Mouse (Mus musculus) erythroblast, embryonic 14.5 days (primary cell): ENCODE results near the gene Zfp974.
"Not testable (repeated sequence)": the region's sequence is repeated elsewhere in the genome, so short reads cannot be mapped to it uniquely, and the experiment has no call there.

Source experiments
- GATA1 ChIP-seq: IDR thresholded peaks from 2 replicates; pipeline ENCODE4 v1.6.1; 2012; ENCODE audit warnings: low read length, inconsistent platforms, mixed read lengths
- TAL1 ChIP-seq: IDR thresholded peaks from 3 replicates; pipeline ENCODE4 v1.6.1; 2012; ENCODE audit warnings: low read length, inconsistent platforms, mixed read lengths

DNA sequence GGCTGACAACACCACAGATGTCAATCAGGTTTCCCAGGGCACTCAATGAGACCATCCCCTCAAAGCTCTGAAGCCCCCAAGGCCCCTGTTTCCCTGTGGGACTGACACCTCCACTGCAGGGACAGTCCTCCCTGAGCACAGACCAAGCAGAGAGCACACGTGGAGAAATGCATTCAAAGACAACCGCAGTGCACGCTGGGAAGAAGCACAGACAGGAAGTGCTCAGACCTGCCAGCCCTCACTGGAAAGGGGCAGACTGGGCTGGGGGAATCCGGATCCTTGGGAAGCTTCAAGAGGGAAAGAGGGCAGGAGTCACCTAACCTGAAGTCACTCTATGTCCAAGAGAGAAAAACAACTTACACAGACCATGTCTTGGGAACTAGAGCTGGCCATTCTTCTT is 2.2 kb downstream of the Zfp974 start:
- not testable (repeated sequence) for TF ChIP-seq GATA1, TAL1
